Mouse (Mus musculus) myocyte (in vitro differentiated cells): ENCODE data around the gene Rbm18.

Experiments used
- CEBPB ChIP-seq: IDR thresholded peaks from 2 replicates; pipeline ENCODE4 v1.6.1; 2011; ENCODE audit warnings: mild to moderate bottlenecking, moderate library complexity; ENCODE audit not compliant: poor library complexity, insufficient read depth, severe bottlenecking
- E2F4 ChIP-seq: IDR thresholded peaks from one replicate; pipeline ENCODE4 v1.6.1; 2011; ENCODE audit warnings: mild to moderate bottlenecking, control low read depth, moderate library complexity; ENCODE audit not compliant: insufficient read depth
- MAX ChIP-seq: IDR thresholded peaks from one replicate; pipeline ENCODE4 v1.6.1; 2011; ENCODE audit warnings: low read depth, mild to moderate bottlenecking, control low read depth
- MYOD1 ChIP-seq, 3 experiments: IDR thresholded peaks; one replicate each; pipeline ENCODE4 v1.6.1; 2011; ENCODE audit warnings: control low read depth in 2 of 3, low read depth in 2 of 3, mild to moderate bottlenecking in 2 of 3, moderate library complexity in 1 of 3; ENCODE audit not compliant: insufficient read length in 2 of 3, control insufficient read depth in 1 of 3
- MYOG ChIP-seq, 3 experiments: IDR thresholded peaks; one replicate each; pipeline ENCODE4 v1.6.1; 2011; ENCODE audit warnings: control low read depth in 2 of 3, low read depth in 2 of 3, mild to moderate bottlenecking in 2 of 3; ENCODE audit not compliant: insufficient read length in 2 of 3, control insufficient read depth in 1 of 3, insufficient read depth in 1 of 3
- POLR2A ChIP-seq: IDR thresholded peaks from one replicate; pipeline ENCODE4 v1.6.1; 2011; ENCODE audit warnings: low read depth, mild to moderate bottlenecking, control low read depth, moderate library complexity; ENCODE audit not compliant: insufficient read length
- POLR2AphosphoS2 ChIP-seq: IDR thresholded peaks from one replicate; pipeline ENCODE4 v1.6.1; 2011; ENCODE audit warnings: low read depth, control low read depth; ENCODE audit not compliant: insufficient read length
- REST ChIP-seq: IDR thresholded peaks from one replicate; pipeline ENCODE4 v1.6.1; 2011; ENCODE audit warnings: mild to moderate bottlenecking, control low read depth, moderate library complexity; ENCODE audit not compliant: insufficient read depth, insufficient read length
- SRF ChIP-seq: IDR thresholded peaks from one replicate; pipeline ENCODE4 v1.6.1; 2011; ENCODE audit warnings: low read depth; ENCODE audit not compliant: control insufficient read depth, insufficient read length
- TCF12 ChIP-seq: IDR thresholded peaks from one replicate; pipeline ENCODE4 v1.6.1; 2011; ENCODE audit warnings: mild to moderate bottlenecking, control low read depth; ENCODE audit not compliant: poor library complexity, insufficient read depth, severe bottlenecking
- TCF3 ChIP-seq: IDR thresholded peaks from one replicate; pipeline ENCODE4 v1.6.1; 2011; ENCODE audit warnings: low read depth, control low read depth; ENCODE audit not compliant: insufficient read length
- USF1 ChIP-seq: IDR thresholded peaks from one replicate; pipeline ENCODE4 v1.6.1; 2011; ENCODE audit warnings: low read depth, mild to moderate bottlenecking, control low read depth, moderate library complexity

DNA sequence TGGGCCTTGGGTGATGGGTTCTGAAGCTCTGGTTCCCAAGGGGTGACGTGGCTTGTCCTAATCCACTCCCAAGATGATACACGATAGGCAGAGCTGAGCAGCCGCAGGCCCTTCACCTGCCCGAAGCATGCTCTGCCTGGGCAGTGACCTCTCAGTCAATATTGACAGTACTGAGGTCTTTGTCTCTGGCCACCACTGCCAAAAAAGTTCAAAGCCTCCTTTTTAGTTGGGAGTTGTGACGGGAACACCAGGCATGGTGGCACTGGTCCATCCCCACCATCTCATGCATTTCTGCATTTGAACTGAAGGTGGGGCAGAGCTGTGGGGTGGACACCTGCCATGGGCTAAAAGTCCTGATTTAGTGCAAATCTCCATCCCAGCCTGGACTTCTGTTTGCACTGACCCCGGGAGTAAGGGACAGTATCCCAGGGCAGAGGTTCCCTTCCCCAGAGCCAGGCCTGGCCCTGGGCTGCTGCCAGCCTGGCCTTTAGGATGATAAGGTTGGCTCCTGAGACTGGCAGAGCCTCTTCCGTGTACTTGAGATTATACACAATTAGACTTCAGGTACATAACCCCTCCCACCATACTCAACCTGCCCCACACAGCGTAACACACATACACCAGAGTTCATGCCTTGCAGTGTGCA, 64.8 kb downstream of the Rbm18 start:
- TF ChIP-seq POLR2A (no peak), MAX (no peak), MYOD1 (IDR thresholded peaks at IDR 0.05; ENCODE audit: control insufficient read depth in 1 of 3, insufficient read length in 2 of 3, low read depth in 2 of 3) (no peak), TCF3 (no peak), E2F4 (no peak), MYOG (IDR thresholded peaks at IDR 0.05; ENCODE audit: control insufficient read depth in 1 of 3, insufficient read depth in 1 of 3, insufficient read length in 2 of 3, low read depth in 2 of 3) (no peak), USF1 (no peak), TCF12 (no peak), CEBPB (no peak), POLR2AphosphoS2 (no peak), SRF (no peak), REST (no peak)
